Mouse (Mus musculus) hematopoietic stem cell, adult 5-6 weeks (primary cell): ENCODE data around the gene Srrm2. TPM values are rescaled to one million over a fixed set of nuclear protein-coding genes. Genes with fewer than 3 reads are reported as not detected.
"Not testable (repeated sequence)": the region's sequence is repeated elsewhere in the genome, so short reads cannot be mapped to it uniquely, and the experiment has no call there.

Experiments
- ATAC-seq, 2 experiments: fragments of 125-278 bp in 1 of 2; replicated peaks in 1 of 2; 2 replicates each; pipeline ENCODE4 v1.8.0; 2016 to 2017; ENCODE audit warnings: inconsistent platforms in 2 of 2, mild to moderate bottlenecking in 2 of 2, moderate number of reproducible peaks in 2 of 2, low read depth in 1 of 2, moderate TSS enrichment in 1 of 2; ENCODE audit not compliant: low FRiP score in 2 of 2, poor library complexity in 2 of 2, severe bottlenecking in 2 of 2, insufficient read depth in 1 of 2, low TSS enrichment in 1 of 2
- total RNA-seq: library from RNA; stranded (forward); fragments of 172-1452, 232-1000 nt; gene quantifications from 2 replicates; pipeline ENCODE4 v1.2.3, GENCODE M21; 2017

Gene Srrm2
- total RNA-seq, 1 experiment from 2014 or later: 133 TPM

DNA sequence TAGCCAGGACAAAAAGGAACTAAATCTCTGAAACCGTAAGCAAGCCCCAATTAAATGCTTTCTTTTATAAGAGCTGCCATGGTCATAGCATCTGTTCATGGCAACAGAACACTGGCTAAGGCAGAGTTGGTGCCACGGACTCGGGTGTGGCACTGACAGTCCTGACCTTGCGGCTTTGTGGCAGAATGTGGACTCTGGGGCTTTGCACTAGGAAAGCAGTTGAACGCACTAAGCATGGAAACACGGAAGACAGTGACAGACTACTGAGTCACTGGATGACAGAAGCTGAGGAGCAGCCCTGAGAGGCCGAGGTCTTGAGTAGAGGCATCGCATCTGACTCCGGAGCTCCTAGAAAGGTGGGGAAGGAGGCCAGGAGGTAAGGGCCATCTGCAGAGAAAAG, 32.8 kb upstream of the Srrm2 start:
- no peak for ATAC-seq

DNA sequence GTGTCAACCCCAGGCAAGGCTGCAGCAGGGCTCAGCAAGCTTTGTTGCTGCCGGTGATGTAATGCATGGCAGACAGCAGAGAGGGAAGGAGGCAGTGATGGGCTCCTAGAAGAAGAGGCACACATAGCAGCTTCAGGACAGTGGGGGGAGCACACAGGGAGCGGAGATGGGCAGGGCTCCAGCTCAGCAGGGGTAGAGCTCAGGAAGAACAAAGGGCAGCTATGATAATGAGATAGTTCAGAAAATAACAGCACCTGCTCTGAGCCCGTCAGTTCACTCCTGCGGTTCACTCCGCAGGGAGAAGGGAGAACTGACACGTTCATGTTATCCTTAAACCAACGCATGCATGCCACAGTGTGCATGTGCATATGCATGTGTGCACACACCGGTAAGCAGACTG, 31.5 kb upstream of the Srrm2 start:
- ATAC-seq: no peak

DNA sequence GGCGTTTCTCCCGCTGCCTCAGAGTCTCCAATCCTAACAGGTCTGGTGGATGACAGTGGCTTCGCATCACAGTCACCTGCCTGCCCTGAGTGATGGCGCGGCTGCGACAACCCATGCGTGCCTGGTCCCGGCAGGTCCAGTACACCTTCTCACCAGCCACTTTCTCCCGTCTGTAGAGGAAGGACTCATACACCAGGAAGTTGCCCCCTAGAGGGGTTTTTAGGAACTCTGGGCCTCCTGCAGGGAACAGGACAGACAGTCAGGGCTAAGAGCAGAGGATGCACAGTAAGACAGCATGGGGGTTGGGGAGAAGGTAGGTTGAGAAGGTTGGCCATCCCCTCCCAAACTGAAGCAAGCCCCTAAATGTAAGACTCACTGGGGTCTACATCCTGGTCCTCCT, 30.1 kb upstream of the Srrm2 start:
- ATAC-seq: no peak

DNA sequence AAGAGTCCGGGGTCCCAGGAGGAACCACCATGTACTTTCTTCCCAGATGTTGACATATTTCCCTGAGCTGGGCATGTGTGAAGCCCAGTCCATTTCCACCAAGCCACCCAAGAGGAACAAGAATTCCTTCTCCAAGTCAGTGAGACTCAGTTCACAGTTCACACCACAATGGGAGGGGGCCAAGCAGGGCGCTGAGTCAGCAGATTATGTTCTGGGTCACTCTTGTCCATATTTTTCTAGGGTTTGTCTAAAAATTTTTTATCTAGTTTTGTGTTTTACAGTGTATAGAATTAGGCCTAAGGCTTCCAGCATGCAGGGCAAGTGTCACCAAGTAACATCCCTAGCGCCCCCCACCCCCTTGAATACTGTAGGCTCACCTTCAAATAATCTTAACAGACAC, 29.2 kb upstream of the Srrm2 start:
- no peak for ATAC-seq

DNA sequence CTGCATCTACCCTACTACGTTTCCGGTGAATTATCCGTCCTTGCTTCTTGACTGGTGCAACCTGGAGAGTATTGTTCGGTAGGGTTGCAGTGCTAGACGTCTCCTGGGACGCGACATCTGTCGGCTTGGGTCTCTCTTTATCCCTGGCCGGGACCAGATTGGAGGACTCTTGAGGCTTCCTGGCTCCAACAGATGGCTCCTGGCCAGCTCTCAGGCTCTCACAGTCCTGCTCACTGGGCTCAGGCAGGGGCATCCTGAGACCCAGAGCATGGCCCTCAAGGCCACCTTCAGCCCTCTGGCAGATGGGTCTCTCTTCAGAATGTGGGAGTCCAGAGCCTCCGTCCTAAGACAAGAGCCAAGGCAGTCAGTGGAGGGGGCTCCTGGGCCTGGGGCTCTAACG, 27.4 kb upstream of the Srrm2 start:
- no peak for ATAC-seq

DNA sequence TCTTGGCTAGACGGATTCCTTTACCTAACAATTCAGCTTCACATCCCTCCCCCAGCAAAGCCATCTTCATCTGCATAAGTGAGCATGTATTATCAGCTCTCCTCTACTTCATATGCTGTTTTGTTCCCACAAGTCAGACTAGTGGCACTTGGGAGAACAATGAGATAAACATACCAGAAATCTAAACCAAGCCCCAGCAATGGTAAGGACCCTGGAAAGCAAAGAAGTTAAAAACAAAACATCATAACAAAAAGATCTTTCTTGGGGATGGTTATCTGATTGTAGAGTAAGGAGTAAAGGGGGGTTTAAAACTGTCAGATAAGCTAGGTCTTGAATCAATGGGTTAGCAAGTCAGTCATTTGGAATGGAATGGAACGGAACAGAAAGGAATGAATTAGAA, 19.8 kb upstream of the Srrm2 start:
- no peak for ATAC-seq

DNA sequence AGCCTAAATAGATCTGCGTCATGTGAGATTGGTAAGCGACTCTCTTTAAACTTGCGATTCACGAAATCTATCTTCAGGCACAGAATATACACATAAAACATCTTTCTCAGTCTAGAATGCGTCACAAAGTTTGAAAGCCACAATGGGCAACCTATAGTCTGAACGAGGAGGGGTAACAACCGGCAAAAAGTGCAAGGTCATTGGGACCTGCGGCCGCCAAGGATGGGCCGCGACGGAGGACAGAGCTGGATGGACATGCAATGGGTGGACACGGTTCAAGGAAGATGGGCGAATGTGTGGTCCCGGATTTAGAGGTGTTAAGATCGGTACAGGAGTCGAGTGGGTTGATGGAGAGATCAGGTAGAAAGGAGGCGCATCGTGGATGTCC, 19.4 kb upstream of the Srrm2 start:
- 0 out of 4 replicates have a peak, but pooled peaks of 1 of the 2 experiments have one; percentile 2 for ATAC-seq

DNA sequence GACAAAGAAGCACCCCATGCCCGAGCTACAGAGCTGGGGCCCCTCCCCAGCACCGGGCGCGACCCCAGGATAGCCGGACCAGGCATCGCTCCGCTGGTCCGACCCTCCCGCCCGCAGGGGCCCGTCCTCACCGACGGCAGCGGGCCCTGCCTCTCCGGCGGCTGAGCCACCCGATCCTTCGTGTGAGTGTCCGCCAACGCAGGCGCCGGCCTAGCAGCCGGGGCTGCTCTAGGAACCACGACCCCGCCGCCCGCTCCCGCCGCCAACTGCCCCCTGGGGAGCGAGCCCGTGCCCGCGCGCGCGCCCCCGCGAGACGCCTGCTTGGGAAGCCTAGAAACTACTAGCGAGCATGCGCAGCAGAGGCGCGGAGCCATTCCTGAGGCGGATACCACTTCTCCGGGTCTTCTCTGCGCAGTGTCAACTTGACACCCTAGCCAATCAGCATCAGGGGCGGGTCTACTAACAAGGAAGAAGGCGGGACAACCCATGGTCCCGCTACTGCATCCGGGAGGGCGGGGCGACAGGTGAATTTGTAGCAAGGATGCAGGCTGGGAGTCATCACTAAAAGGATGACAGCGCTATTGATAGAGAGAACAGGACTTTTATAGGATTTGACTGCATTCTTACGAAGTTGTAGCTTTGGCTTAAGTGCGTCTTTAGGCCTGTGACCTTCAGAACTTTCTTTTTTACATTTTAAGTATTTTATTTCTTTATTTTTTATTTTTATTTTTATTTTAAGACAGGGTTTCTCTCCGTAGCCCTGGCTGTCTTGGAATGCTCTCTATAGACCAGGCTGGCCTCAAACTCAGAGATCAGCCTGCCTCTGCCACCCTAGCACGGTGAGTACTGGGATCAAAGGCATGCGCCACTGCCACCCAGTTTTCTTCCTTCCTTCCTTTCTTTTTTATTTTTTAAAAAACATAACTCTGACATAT, 18.8 kb upstream of the Srrm2 start, which contains the start of gene Flywch1:
Flywch1 (minus strand) TSS at position 319 of the 935 bp plus-strand sequence.
- ATAC-seq: peak; percentile 98

DNA sequence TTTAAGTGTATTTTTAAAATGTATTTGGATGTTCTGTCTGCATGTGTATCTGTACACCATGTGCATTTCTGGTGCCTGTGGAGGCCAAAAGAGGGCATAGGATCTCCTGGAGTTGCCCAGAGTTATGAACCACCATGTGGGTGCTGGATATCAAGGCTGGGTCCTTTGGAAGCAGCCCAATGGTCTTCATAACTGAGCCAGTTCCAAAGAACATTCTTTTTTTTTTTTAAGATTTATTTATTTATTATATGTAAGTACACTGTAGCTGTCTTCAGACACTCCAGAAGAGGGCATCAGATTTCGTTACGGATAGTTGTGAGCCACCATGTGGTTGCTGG, 18.1 kb upstream of the Srrm2 start:
- ATAC-seq: not testable (repeated sequence)

DNA sequence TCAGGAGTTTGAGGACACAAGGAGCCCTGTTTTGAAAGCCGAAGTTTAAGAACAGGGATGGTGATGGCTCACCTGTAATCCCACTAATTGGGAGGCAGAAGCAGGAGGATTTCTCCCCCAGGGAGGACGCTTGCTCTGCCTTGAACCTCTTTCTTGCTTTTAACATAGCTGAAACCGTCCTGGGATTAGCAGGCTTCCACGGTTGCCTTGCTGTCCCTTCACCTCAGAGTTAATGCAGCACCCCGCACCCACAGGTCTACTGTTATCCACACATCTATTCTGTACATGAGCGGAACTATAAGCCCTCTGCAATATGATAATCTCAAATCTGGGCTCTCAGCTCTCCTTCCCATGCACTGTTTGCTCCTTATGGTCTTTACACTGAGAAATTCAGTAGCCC, 16.7 kb upstream of the Srrm2 start:
- ATAC-seq: no peak

DNA sequence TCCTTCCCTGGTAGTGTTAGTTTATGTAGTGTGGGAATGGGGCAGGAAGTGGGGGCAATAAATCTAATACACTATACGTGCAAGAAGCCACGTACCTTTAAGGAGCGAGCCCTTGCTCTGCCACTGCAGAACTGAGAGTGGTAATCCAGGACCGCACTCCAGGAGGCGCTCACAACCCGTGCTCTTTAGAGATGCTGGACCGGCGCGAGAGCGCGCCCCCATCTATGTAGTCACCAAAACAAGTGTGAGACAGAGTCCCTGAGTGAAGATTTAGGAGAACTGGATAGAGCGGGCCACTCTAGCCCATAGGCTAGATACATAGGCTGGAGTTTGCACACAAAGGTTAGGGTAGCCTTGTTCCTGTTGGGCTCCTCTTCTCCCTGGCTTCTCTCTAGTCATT, 16.2 kb upstream of the Srrm2 start:
- ATAC-seq: peak; percentile 80 to 81

DNA sequence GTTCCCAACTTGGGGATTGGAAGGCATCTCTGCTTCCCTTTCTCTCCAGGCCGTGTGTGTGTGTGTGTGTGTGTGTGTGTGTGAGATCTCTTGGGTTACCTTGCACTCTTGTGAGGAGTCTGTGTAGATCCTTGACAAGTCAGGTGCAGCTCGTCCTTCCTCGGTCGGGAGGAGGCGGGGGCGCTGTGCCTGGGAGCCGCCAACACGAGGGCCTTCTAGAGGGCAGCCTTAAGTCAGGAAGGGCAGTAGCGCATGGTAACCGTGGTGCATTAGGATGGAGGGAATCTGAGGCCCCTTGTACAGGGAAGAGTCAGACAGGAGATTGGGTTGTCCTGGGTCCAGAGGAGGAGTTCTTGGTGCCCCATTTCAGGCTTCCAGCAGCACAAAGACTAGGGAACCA, 14.1 kb upstream of the Srrm2 start:
- ATAC-seq: no peak

DNA sequence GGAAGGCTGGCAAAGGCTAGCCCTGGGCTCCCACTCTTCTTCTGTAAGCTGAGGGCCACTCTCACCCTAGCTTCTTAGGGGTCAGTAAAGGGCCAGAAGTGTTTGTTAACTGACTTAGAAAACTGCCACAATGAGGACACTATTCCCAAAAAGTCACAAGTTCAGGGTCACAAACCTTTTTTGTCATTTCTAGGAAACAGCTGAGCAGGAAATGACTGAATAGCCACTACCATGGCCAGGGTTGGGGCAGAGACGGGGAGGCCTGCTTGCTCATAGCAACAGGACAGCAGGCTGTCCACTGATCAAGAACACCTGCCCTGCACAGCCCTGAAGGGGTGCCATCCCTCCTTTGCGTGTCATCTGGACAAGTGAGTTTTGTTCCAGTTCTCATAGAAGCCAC, 13.2 kb upstream of the Srrm2 start:
- no peak for ATAC-seq

DNA sequence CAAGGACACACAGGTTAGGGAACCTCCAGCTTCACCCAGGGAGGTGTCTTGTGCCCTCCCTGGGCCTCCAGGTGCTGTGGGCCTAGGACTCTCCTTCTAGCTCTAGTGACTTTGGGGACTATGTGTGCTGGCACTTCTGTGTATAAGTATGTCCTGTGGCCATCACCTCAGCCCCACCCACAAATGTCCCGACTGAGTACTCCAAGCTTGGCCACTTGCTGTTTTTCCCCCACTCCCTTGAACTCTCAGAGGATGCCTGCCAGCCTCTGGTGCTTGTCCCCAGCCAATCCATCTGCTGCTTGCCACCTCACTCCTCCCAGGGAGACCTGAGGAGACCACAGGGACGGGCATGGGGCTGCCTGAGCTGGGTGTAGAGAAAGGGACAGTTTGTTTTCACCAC, 11.9 kb upstream of the Srrm2 start:
- ATAC-seq: no peak

DNA sequence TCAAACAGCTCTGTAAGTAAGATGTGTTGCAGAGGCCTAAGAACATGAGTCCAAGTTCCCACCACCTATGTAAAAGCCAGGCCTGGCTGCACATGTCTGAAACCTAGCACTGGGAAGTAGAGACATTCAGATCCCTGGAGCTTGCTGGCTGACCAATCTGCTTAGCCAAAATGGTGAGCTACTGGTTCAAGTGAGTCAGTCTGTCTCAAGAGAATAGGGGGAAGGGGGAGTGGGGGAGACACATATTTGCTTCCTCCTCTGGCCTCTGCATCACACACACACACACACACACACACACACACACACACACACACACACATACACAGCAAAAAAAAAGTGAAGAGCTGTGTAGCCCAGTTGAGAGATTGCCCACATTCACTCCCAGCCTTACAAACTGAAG, 7.0 kb upstream of the Srrm2 start:
- ATAC-seq: no peak

DNA sequence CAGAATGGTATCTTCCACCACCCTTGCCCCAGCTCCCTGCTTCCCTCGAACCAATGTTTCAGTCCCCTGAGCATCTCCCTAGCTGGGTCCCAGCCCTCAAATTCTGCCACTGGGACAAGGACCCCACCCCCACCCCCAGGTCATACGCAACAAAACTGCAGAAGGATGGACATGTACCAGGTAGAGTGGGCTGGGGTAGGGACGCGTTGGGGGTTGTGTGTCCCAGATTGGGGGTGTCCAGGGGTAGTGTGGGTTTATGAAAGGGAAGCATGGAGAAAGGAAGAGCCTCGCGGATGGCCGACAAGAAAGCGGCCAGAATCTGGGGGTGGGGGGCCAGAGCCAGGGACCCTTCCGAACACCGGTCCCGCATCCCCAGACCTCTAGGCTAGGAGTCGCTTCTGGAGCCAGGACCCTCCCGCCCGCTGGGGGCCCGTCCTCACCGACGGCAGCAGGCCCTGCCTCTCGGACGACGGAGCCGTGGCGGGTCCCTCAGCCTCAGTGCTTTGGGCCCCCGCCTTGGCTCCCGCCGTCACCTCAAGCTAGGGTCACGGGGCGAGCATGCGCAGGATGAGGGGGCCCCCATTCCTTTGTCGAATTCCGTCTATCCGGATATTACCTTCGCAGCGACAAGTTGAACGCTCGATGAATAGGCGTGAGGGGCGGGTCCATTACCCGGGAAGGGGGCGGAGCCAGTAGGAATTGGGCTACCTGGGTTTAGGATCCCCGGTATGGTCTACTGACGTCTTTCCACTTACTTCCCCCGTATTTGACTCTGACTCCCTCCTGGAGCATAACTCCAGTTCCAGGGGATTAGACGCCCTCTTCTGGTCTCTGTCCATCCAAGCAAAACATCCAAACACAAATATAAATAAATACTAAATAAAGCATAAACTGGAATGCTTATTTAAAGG, 4.5 kb upstream of the Srrm2 start, which contains the start of gene Flywch2:
Flywch2 (minus strand) TSS at position 521 of the 911 bp plus-strand sequence.
- ATAC-seq: peak; percentile 77 to 80

DNA sequence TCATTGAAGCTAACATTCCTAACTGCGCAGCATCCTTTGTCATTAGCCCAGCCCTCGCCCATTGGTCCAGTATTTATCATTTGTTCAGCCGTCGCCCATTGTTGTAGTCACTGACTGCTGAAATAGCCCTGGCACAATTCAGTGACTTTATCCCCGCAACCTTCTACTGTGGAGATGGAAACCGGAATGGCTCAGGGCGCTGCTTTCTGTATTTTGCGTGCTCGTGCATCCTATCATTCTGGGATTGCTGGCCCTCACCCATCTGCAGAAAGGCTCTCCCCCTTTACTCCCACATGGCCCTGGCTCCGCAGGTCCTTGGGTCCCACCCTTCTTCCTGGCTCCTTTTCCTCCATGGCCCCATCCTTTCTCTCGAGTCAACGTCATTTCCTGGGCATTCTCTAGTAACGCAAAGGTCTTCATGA, 3.8 kb upstream of the Srrm2 start:
- no peak for ATAC-seq

DNA sequence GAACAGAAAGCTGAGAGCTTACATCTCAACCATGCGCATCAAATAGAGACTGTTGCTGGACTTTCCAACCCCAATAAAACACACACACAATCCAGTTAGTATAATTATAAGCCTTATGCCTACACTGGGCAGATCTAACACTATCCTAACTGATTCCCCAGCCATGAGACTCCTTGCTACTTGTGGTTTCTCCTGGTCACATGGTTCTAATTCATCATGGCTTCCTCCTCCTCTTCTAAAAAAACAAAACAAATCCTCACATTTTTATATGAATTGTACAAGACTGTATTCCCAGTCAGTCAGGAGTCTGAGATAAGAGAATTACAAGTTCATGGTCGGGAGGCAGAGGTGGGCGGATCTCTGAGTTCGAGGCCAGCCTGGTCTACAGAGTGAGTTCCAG, 1.4 kb upstream of the Srrm2 start:
- no peak for ATAC-seq
